Mouse (Mus musculus): ENCODE data around the gene Ckm.

The Ckm gene

DNA sequence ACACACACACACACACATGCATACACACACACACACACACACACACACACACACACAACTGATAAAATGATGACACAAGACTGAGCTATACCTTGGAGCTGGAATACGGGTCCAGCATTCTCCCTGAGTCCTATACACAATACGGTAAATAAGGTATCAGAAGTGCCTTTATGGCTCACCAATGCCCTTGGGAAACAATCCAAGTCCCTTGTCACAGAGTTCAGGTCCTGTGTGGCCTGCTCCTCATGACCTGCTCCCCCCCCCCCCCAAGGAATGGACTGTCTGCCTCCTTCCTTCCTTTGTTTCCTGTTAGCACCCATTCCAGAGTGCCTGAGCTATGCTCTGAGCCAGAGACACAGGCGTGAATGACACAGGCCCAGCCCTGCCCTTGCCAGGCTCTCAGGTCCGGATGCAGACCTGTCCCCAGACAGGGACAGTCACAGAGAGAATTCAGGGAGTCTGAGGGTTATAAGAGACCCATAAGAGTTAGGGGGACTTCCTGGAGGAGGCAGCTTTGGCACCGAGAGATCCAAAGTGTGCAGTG, 62.1 kb downstream of the Ckm start:
- no peak for DNase-seq (ENCODE audit: low read depth, low spot score)

DNA sequence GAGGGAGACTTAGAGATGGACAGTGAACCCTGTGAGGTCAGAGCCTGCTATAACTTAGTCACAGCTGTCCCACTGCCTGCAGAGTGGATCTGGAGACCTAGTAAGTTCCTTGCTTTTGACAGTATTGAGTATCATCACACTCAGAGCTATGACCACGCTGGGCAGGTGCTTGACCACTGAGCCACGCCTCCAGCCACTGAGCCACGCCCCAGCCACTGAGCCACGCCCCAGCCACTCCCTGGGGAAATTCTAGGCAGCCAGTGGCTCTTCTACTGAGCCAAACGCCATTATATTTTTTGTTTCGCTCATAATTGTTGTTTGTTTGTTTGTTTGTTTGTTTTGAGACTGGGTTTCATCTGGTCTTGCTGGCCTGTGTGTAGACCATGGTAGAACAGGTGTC, 63.1 kb downstream of the Ckm start:
- no peak for DNase-seq (ENCODE audit: low read depth, low spot score)

GRCm38 (mm10) chr7:19468279-19468678, 63.7 kb downstream of the Ckm start:
- DNase-seq (ENCODE audit: low read depth, low spot score): no peak

DNA sequence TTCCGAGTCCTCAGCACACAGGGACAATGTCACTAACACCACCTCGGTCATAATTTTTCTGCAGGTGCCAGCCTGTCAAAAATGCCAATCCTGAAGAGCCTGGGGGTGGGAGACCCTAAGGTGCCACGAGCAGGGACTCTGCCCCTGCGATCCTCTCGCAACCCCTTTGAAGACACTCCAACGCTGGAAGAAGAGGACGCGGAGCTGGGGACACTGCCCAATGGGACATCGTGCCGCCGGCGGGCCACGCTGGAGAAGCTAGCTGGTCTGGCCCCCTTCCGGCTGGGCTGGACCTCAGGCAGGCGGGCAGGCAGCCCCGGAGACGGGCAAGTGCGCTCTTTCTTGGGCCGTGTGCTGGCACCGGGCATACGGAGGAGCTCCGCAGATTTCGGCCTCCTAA, 64.8 kb downstream of the Ckm start:
- DNase-seq (ENCODE audit: low read depth, low spot score): no peak

DNA sequence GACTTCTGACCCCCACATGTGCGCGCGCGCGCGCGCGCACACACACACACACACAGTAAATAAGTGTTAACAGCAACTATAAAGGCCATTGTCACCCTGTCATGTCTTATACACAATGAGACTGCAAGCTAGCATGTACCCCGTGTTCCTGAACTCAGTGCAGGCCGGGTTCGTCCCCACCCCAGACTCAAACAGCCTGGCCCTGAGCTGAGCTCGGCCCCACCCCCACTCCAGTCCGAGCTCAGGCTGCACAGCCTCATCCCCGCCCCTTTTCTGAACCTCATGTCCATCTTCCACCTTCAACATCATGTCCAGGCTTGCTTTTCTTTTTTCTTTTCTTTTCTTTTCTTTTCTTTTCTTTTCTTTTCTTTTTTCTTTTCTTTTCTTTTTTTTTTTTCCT, 65.7 kb downstream of the Ckm start:
- DNase-seq (ENCODE audit: low read depth, low spot score): no peak

GRCm38 (mm10) chr7:19472403-19472802, 67.8 kb downstream of the Ckm start:
- no peak for DNase-seq (ENCODE audit: low read depth, low spot score)
